Mouse (Mus musculus): ENCODE data around the gene Cept1.
"Not testable (repeated sequence)": the region's sequence is repeated elsewhere in the genome, so short reads cannot be mapped to it uniquely, and the experiment has no call there.

Gene Cept1

DNA sequence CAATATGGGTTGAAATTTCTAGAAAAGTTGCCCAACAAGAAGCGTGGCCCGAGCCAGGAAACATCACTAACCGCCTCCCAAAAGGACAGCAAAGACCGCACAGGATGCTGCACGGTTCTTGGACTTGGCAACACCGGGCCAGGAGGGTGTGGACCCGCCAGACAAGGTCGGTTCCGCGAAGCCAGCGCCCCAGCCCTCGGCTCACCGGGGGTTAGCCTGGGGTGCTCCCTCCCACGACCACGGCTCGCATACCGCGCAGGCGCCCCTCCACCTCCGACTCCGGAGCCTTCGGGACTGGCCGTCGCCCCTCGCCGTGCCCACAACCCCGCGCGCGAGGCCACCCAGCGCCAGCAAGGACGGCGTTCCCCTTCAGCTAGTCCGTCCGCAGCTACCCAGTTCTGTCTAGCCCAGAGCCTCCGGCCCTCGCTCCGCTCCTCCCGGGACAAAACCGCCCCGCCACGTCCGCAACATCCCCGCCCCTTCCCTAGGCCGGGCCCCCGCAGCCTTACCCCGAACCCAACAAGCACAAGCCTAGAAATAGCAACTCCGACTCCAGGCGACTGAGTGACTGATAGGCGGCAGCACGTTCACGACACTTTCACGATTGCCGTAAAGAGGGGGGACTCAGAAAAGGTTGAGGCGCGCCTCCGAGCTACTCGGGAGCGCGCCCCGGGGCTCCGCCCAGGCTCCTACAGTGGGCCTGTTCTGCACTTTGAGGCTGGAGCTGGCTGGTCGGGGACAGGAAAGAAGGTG is at the start of gene Cept1, which contains the start of gene Dram2:
TSS of gene Cept1 (minus strand) at position 632 of the 753 bp plus-strand sequence.
TSS of gene Dram2 (plus strand) at position 628 of the 753 bp plus-strand sequence.
- peak; percentile 89 to 93 for DNase-seq

DNA sequence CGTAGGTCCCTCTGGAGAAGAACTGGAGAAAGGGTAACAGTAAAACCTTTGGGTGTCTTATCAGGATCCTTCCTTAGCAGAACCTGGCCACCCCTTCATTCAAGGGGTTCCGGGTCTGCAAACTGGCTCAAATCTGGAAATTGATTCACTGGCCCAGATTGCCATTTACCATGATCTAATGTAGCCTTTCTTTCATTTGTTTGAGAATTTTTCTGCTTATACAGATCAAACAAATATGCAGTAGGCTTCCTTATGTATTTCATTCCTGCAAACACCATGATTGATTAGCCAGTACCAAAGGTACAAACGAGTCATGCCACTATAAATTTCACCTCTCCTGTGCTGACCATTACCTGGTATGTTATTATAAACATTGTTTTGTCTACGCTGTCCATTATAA is 46.0 kb upstream of the Cept1 start:
- not testable (repeated sequence) for DNase-seq

DNA sequence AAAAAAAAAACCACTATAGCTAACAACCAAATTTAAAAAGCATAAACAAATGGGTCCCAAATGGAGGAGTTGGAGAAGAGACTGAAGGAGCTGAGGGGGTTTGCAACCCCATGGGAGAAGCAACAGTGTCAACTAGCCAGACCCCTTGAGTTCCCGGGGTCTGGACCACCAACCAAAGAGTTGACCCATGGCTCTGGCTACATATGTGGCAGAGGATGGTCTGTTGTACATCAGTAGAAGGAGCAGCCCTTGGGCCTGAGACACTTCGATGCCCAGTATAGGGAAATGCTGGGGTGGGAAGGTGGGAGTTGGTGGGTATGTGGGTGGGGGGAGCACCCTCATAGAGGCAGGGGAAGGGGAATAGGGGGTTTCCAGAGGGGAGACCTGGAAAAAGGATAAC is 31.7 kb upstream of the Cept1 start:
- no peak for DNase-seq

DNA sequence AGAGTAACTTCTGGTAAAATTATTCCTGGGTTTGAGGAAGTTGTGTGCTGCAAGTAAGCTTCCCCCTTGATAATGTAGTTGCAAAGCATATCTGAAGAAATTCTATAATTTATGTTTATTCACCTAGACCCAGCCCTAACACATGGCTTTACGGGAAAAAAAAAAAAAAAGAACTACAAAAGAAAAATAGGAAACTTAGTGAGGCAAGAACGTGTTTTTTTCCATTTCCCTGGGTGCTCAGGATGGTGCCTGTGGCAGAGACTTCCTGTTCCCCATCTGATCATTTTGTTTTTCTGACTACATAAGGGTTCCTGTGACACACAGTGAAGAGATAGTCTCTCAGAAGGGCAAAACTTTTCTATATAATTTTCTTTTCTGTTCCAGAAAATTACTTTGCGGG is 25.6 kb upstream of the Cept1 start:
- no peak for DNase-seq

DNA sequence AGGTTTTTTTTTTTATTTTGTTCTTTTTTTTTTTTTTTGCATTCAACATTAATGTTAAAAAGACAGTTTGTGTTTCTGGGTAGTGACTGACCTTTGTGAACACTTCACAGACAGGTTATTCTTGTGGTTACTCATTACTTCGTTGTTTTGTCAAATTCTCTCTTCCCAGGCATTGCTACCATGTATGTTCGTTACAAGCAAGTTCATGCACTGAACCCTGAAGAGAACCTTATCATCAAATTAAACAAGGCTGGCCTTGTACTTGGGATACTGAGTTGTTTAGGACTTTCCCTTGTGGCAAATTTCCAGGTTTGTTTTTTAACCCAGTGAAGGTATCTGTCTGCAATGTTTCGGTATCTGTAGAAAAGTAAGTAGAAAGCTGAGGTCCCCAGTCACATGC is 18.3 kb upstream of the Cept1 start:
- no peak for DNase-seq

DNA sequence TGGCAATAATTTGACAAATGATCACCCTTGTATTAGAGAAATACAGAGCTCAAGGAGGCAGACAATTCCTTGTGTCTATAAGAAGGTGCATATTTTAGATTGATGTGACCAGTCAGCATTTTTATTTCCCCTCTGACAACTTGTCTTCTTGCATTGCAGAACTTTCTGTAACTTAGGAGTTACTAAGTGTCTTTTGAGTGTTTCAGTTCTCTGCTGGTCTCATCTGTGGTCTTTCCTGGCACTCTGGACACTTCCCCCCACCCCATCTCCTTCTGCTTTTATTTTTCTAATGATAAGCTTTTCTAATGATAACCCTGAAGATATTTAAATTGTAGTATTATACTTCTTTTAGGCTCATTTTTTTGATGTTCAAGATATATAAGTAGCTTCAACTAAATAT is 10.7 kb upstream of the Cept1 start:
- DNase-seq = no peak

DNA sequence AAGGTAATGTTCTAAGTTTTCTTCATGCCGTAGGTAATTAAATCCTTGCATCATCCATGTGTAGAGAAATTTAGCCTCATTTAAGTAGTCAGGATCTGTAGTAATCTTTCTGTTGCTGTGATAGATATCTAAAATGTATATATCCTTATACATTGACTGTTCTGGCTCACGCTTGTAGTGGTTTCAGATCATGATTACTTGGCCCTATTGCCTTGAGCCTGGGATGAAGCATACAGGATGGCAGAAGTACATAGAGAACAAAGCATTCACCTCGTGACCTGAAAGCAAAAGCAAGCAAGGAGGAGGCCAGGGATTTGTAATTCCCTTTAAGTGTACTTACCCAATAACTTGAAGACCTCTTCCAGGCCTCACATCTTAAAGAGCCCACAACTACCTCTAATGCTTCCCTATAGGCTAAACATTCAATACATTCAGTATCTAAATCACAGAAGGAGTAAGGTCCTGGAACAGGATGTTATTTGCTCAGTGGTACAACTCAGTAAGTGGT is 8.2 kb upstream of the Cept1 start:
- DNase-seq = no peak

DNA sequence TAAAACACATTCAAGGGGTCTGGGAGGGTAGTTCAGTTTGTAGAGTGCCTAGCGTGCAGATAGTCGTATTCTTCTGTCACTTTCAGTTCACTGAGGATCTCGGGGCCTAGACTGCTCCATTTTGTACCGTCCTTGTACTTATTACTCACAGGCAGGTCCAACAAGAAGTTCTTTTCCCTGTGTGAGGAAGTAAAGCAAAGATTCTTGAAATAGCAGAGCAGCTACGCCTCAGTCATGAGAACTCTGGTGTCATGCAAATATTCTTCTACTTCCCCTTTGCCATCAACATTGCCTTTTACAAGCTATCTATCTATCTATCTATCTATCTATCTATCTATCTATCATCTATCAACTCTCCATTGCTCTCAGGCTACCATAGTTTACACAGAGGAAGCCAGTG is 5.8 kb upstream of the Cept1 start:
- no peak for DNase-seq

DNA sequence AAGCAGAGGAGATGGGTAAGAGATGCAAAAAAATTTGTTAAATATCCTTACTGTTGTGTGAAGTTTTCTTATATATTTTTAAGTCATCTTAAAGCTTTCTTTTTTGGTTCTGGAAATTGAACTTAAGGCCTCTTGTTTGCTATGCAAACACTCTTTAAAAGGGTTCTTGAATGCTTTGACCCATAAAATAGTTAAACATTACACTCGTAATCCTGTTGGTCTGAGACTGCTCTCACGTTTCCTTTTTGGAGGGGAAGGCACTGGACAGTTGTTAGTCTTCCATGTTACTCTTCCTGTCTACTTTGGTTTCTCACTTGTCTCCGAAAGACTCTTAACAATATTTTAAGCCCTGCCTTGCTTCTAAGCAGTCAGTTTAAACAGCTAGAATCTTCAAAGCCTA is 1.4 kb upstream of the Cept1 start:
- DNase-seq = no peak

DNA sequence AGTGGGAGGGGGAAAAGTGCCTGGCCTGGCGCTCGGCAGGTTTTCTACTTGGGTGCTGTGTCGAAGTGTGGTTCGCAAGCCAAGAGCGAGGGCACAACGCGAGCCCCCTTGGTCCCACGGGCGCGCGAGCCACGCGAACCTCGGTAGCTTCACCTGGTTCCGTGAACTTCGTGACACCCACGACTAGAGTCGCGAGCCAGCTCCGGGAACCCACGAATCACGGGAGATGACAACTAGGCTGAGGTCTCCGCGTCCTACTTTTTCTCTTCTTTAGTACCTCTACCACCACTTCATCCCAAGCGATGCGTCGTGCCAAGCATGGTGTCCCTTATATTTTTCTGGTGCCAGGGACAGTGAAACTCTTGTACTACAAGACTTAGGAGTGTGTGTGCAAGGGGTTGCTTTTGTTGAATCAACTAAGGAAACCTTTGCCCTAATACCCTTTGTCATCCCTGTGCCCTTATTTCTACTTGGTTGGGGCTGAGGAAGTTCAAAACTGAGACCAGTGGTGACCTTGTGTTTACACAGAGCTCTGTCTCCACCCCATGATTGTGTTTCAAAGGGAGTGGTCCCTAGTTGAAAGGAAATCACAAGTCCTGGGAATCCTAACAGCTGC is 430 bp upstream of the Cept1 start:
- no peak for DNase-seq

DNA sequence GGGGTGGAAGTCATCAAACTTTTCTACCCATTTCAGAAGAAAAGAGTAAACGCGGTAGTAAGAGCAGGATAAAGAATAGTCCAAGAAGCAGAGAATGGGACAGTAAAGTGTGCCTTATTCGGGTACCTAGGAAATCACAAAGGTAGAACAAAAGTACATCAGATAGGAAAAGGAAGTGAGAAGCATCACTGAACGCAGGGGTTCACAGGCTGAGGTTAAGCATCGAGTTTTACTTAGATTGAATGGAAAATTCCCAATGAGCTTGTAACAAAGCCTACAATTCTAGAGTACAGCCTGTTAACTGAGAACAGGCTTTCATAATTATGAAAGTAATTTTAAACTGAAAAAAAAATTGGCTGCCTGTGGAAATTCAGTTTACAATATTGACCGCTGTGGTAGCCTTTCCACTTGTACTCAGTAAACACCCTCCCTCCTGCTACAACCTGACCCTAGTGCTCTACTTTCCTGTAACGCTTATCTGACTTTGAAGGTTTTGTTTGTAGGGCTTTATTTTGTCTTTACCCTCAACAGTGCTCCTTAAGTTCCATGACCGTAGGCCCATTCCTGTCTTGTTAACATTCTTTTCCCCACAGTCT is 2.8 kb downstream of the Cept1 start:
- DNase-seq = no peak

DNA sequence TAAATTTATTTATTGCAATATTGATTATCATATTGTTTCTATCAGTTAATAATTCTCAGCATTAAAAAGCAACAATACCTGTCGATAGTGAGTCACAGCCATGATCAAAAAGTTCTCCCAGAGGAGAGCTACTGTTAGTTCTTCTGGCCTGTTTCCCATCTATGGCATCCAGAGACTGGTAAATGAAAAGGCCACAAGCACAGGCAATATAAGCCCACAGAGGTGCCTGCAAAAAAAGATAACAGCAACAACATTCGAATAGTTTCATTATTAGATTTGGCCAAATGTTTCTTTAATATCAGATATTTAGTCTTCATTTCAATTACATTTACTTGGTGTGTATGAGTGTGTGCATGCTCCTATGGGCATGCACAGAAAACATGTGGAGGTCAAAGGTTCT is 14.3 kb downstream of the Cept1 start:
- DNase-seq = no peak

DNA sequence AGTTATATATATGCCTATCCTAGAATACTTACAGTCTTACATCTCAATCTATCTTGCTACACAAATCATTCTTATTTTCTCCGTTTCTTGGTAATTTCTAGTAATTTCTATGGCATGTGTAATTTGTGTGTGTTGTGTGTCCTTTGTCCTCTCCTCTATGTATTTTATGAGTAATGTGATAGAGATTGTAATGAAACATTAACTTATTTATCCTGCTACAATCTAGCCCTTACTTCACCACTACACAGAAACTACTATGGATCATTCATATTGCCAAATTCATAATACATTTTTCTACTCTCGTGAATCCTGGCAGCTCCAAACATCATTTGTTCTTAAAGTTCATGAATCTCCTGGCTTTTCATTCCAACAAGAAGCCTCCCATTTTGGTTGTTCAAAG is 19.6 kb downstream of the Cept1 start:
- no peak for DNase-seq

DNA sequence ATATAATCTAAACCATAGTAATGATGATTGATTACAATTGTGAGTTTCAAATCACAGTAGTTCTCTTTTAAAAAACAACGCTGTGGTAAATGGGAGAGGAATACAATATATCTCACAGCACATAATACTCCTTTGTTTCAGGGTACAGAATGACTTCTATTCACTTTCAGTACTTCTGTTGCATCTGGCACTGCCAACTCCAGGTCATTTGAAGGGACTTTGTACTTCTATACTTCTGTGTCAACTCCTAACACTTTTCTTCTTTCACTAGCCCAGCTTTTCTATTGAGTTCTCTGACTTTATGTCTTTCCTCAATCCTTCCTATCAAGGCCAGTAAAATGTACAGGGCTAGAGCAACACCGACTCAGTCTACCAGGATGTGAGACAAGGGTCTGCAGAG is 21.2 kb downstream of the Cept1 start:
- no peak for DNase-seq

DNA sequence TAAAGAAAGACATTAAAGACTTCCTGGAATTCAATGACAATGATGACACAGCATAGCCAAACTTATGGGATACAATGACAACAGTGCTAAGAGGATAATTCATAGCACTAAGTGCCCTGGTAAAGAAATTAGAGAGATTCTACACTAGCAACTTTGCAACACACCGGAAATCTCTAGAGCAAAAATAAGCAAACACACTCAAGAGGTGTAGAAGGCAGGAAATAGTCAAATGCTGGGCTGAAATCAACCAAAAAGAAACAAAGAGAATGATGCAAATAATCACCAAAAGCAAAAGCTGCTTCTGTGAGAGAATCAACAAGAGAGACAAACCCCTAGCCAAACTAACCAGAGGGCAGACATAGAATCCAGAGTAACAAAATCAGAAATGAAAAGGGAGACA is 24.9 kb downstream of the Cept1 start:
- no peak for DNase-seq

DNA sequence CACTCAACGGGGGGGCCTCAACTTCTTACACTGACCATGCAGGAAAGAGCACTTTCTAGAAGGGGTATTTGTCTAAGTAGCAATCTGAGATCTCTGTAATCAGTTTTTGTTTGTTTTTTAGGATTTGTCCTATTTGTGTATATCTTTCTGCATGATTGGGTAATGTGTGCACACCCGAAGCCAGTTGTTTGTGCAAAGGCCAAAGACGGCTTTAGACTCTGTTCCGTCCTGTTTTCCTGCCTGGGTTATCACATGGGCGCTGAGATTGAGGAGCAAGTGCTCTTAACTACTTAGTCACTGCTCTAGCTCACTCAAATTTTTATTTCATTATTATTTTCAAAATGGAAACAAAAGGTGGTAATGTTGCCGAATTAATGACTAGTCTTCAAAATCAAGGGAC is 32.6 kb downstream of the Cept1 start:
- DNase-seq = no peak

DNA sequence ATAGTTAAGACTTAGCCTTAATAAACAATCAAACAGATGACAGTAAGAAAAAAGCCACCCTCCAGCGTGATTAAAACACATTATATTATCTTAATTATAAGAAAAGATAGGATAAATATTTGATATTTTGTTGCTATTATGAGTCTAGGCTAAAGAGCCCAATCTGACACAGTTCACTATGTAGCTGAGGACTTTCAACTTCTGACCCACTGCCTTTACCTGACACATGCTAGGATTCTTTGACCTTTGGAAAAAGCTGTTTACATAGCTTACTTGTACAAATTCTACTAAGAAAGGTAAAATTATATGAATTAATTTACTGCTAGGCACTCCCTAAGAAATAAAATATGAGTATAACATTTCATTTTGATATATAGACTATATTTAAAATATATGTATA is 36.9 kb downstream of the Cept1 start:
- DNase-seq = no peak

DNA sequence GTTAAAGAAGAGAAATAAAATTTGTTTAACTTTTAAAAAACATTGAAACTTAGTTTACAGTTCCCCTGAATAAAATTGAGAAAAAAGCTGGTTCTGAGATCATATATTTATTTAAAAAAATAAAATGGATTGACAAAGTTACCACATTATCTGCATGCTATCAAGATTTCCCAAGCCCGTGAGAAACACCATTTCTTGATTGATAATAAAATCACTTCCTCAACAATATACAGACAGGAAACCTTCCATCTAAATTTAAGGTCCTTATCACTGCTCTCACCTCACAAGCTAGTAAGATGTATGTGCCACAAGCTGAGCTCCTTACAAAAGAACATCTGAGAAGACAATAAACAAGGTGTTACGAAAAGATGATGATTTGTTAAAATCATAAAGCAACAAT is 44.7 kb downstream of the Cept1 start:
- DNase-seq = no peak

DNA sequence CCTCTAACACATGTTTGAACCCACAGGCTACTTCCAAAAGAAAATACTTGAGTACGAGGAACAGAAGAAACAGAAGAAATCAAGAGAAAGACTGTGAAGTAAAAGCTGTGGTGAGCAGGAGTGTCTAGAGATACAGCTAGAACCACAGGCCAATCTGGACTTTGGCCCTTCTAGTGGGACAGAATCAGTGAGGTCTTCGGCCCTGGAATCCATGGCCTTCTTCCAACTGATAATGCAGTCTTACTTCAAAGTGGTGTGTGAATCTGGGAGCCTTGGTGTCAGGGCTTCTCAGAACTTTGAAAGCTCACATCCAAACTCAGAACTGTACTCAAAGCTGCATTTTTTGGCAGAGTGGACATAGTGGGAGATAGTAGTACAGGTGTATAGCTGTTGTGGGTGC is 47.1 kb downstream of the Cept1 start:
- no peak for DNase-seq

DNA sequence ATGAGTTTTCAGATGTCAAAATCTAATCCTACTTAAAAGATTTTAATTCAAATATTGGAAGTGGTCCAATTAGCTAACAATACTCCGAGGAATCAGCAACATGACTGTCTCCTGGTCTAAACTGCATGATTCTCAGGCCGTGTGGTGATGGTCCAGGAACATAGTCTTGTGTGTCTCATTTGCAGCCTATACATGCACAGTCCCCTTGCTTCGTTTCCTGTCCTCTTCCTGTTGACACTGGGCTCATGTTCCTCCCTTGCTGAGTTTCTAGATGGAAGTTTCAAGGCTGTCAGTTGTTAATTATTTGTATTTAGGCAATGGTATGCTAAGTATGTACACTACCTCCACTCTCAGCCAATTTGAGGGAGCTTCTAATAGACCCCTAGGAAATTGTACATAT is 50.6 kb downstream of the Cept1 start:
- no peak for DNase-seq

DNA sequence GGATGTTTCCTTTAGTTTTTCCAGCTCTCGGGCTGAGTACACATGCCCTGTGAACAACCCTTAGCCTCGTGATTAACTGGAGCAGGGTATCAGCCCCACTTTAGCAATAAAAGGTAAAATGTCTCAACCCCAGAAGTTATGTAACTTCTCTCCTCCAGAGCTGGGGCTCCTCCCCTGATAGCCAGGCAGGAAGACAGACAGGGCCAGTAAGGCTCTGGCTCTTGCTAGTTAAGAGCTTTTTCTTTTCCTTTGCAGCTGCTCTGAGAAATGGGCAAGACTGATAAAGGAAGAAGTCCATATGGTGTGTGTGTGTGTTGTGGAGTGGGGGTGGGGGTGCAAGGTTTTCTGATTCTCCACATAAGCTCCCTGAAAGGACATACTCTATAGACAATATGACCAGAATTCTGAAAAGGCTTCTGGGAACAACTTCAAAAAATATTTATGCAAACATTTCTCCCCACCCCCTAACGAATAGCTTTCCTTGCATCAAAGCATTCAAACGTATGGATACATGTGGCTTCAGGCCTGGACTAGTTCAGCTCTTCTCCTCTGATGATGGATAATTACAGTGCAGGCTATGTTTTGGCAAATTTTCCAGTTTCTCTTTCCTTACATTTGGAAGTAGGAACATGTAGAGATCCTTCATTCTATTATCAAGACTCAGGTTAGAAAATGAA is 51.4 kb downstream of the Cept1 start:
- no peak for DNase-seq

DNA sequence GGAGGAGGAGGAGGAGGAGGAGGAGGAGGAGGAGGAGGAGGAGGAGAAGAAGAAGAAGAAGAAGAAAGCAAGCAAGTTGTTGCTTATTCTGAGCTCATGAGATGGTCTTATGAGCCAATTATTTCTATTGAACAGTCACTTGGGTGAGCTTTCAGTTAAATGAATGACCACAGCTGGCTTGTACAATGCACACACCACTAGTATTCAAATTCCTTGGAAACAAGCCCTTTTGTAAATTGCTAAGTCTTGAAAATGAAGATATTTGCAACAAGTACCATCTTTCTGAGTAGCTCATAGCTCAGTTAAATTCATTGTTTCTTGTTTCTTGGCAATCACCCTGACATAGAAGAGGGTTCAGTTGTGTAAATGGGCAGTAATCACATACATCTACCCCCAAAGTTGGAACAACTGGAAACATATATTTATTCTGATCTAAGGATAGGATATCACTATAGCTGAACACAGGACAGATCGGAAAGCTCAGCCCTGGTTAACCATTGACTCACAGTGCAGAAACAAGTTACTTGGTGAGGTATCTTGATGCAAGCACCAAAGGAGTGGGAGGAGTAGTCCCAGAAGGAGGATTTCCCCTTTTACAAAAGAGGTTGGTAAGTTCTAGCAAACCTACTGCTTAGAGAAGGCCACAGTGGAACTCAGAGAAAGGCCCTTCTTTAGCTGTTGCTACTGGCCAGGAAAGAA is 52.1 kb downstream of the Cept1 start:
- DNase-seq = no peak

DNA sequence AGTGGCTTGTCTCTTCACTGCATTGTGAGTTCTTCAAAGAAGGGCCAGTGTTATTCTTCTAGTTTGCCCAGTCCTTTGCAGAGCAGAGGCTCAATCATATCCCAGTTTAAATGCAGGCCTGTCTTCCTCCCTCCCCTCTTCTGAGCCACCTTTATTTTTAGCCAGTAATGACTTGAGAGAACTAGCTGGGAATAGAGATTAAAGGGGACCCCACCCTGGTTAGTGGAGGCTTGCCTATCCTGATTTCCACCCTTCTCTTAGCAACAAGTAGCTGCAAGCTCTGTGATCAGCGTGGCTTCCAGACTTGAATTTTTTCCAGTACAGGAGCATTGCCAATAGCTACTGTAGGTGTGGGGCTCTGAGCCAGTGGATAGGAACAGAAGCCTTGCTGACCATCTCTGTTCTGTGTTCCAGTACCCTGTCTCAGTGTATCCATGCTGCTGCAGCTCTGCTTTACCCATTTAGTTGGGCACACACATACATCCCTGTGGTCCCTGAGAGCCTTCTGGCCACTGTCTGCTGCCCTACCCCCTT is 53.1 kb downstream of the Cept1 start:
- no peak for DNase-seq
